Mouse (Mus musculus): ENCODE measurements at regions not wholly inside any gene's neighbourhood (a gene's known extent, or its start where the extent isn't known, plus 50 kb on each side); places are given as distances from the start of the nearest gene placed in this dataset.
A peak's percentile ranks its signal among the peaks of the same experiment; 100 is the strongest.

GRCm38 (mm10) chr14:120560416-120560815, 82.2 kb downstream of the Rap2a start:
- no peak for DNase-seq (ENCODE audit: low read depth)

- no peak for DNase-seq (ENCODE audit: low read depth)
Observed at GRCm38 (mm10) chr14:120560987-120561386, 82.7 kb downstream of the Rap2a start.

- no peak for DNase-seq (ENCODE audit: low read depth)
Observed at GRCm38 (mm10) chr14:120566945-120567344, 88.7 kb downstream of the Rap2a start.

GRCm38 (mm10) chr14:120568054-120568453, 89.8 kb downstream of the Rap2a start:
- no peak for DNase-seq (ENCODE audit: low read depth)

GRCm38 (mm10) chr14:120572238-120572637, 94.0 kb downstream of the Rap2a start:
- peak; percentile 36 for DNase-seq (ENCODE audit: low read depth)

- DNase-seq (ENCODE audit: low read depth), result no peak
Observed at GRCm38 (mm10) chr14:120575202-120575601, 97.0 kb downstream of the Rap2a start.

GRCm38 (mm10) chr14:120578352-120579080, 100.3 kb downstream of the Rap2a start:
- no peak for DNase-seq (ENCODE audit: low read depth)

GRCm38 (mm10) chr14:120583807-120584206, 105.6 kb downstream of the Rap2a start:
- DNase-seq (ENCODE audit: low read depth), result no peak

- DNase-seq (ENCODE audit: low read depth), result no peak
Observed at GRCm38 (mm10) chr14:120592191-120592590, 113.9 kb downstream of the Rap2a start.

GRCm38 (mm10) chr14:120600414-120600935, 122.2 kb downstream of the Rap2a start:
- DNase-seq (ENCODE audit: low read depth), result no peak

GRCm38 (mm10) chr14:120601510-120601909, 123.3 kb downstream of the Rap2a start:
- DNase-seq (ENCODE audit: low read depth), result no peak

- no peak for DNase-seq (ENCODE audit: low read depth)
Observed at GRCm38 (mm10) chr14:120603849-120604492, 125.7 kb downstream of the Rap2a start.

GRCm38 (mm10) chr14:120607801-120608200, 129.6 kb downstream of the Rap2a start:
- no peak for DNase-seq (ENCODE audit: low read depth)

- no peak for DNase-seq (ENCODE audit: low read depth)
Observed at GRCm38 (mm10) chr14:120611311-120611710, 133.1 kb downstream of the Rap2a start.

GRCm38 (mm10) chr14:120626223-120626935, 148.1 kb downstream of the Rap2a start:
- no peak for DNase-seq (ENCODE audit: low read depth)

GRCm38 (mm10) chr14:120626936-120627277, 148.7 kb downstream of the Rap2a start:
- DNase-seq (ENCODE audit: low read depth), result no peak

GRCm38 (mm10) chr14:120632771-120633170, 154.5 kb downstream of the Rap2a start:
- DNase-seq (ENCODE audit: low read depth), result no peak

GRCm38 (mm10) chr14:120636726-120637400, 158.6 kb downstream of the Rap2a start:
- DNase-seq (ENCODE audit: low read depth), result no peak

GRCm38 (mm10) chr14:120637486-120638125, 159.4 kb downstream of the Rap2a start:
- no peak for DNase-seq (ENCODE audit: low read depth)

- DNase-seq (ENCODE audit: low read depth), result no peak
Observed at GRCm38 (mm10) chr14:120642591-120642990, 164.3 kb downstream of the Rap2a start.

- DNase-seq (ENCODE audit: low read depth), result no peak
Observed at GRCm38 (mm10) chr14:120652034-120652433, 173.8 kb downstream of the Rap2a start.

- no peak for DNase-seq (ENCODE audit: low read depth)
Observed at GRCm38 (mm10) chr14:120660321-120660781, 182.1 kb downstream of the Rap2a start.

Measured in naive thymus-derived CD4-positive, alpha-beta T cell, adult 2 months (primary cell).